Mouse (Mus musculus): ENCODE results near the gene Vmn2r118. TPM values are rescaled to one million over a fixed set of nuclear protein-coding genes. Genes with fewer than 3 reads are reported as not detected.

The Vmn2r118 gene
- total RNA-seq (2021): not detected
- long read RNA-seq, experiment 1: 0 reads
- long read RNA-seq, experiment 2: 0 reads

GRCm38 (mm10) chr17:55625092-55625491 lies at the start of gene Vmn2r118:
TSS of gene Vmn2r118 (minus strand) at chr17:55625192.
- intact Hi-C loops (cut with DNase I; ENCODE audit: low total_unique reads): no loop called here
- no peak for DNase-seq

DNA sequence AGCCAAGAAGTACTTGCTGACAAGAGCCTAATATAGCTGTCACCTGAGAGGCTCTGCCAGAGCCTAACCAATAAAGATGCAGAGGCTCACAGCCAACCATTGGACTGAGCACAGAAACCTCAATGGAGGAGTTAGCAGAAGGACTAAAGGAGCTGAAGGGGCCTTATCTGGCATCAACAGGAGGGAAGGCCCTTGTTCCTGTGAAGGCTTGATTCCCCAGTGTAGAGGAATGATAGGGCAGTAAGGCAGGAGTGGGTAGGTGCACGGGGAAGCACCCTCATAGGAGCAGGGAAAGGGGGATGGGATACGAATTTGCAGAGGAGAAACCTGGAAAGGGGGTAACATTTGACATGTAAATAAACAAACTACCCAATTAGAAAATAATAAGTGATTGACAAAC lies 36.1 kb upstream of the Vmn2r118 start:
- intact Hi-C loops (cut with DNase I; ENCODE audit: low total_unique reads): no loop called here
- no peak for DNase-seq

GRCm38 (mm10) chr17:55590838-55591237 lies 34.2 kb downstream of the Vmn2r118 start:
- intact Hi-C loops (cut with DNase I; ENCODE audit: low total_unique reads): no loop called here
- no peak for DNase-seq

- DNase-seq: no peak
- intact Hi-C loops (cut with DNase I; ENCODE audit: low total_unique reads): no loop called here
Observed at GRCm38 (mm10) chr17:55561774-55562173, 63.2 kb downstream of the Vmn2r118 start.

GRCm38 (mm10) chr17:55548476-55548875 lies 76.5 kb downstream of the Vmn2r118 start:
- intact Hi-C loops (cut with DNase I; ENCODE audit: low total_unique reads): no loop called here
- DNase-seq: no peak

Other genes starting within 250 kb of the Vmn2r118 start
- gene St6gal2, start 179.8 kb downstream of the Vmn2r118 start, total RNA-seq (2021): not detected
- 1 to 10 TPM; 1.5 to 2.0 TPM for gene Pot1b, start 87.4 kb upstream of the Vmn2r118 start, total RNA-seq (2021)
- under 1 TPM; 0.09 to 0.12 TPM for gene Adgre4, start 124.8 kb upstream of the Vmn2r118 start, total RNA-seq (2021)